Mouse (Mus musculus) lung, adult 2 months (tissue): ENCODE data around the gene Catsperb.
"Not testable (repeated sequence)": the region's sequence is repeated elsewhere in the genome, so short reads cannot be mapped to it uniquely, and the experiment has no call there.

Experiments used
- CTCF ChIP-seq: fragments of 200-500 bp; IDR thresholded peaks from 2 replicates; pipeline ENCODE4 v1.5.1; 2011; ENCODE audit warnings: mild to moderate bottlenecking, low read length, control low read depth; ENCODE audit not compliant: insufficient read depth
- POLR2A ChIP-seq: fragments of 200-500 bp; IDR thresholded peaks from 2 replicates; pipeline ENCODE4 v1.6.1; 2011; ENCODE audit warnings: low read depth, mild to moderate bottlenecking, control low read depth, low read length, borderline replicate concordance; ENCODE audit errors: extremely low read depth

- not testable (repeated sequence) for TF ChIP-seq CTCF, POLR2A
Measured at GRCm38 (mm10) chr12:101606622-101607021, 202.2 kb downstream of the Catsperb start.
